32 mouse cellular contexts compared by ENCODE assay signal in the genomic region with DNA sequence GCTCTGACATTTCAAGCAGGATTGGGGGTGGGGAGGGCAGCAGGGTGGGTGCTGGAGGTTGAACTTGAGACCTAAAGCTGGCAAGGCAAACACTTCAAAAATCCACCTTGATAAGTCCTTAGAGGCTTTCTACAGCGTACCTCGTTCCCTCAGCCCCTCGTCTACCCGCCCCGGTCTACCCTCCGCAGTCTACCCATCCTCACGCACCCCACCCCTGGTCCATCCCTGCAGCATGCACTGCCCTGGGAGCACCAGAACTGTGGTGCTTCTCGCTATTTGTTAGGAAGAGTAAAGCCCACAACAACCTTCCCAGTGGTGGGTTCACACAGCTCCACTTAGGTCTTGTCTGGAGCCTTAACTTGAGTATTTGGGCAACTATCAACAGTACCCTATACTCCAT.
"Had no signal": no experiment of that assay in that cellular context is flagged by ENCODE, and none has a peak within 500 bp of the region (broad histone marks: within the 10 kb centered on the region; RNA-seq: fewer than 3 reads in every experiment).

No protein-coding gene starts in this region.

- H3K4me2 ChIP-seq: limb, embryonic 12.5 days; limb, embryonic 13.5 days; limb, embryonic 15.5 days; liver, embryonic 11.5 days; liver, embryonic 12.5 days; liver, embryonic 13.5 days; liver, embryonic 15.5 days; lung, embryonic 14.5 days; lung, embryonic 15.5 days; midbrain, embryonic 11.5 days; midbrain, embryonic 12.5 days; midbrain, embryonic 13.5 days; midbrain, embryonic 15.5 days; neural tube, embryonic 12.5 days had no signal

- H3K27me3 ChIP-seq: limb, embryonic 12.5 days; limb, embryonic 13.5 days; limb, embryonic 15.5 days; liver, embryonic 12.5 days; liver, embryonic 13.5 days; liver, embryonic 15.5 days; lung, embryonic 15.5 days; midbrain, embryonic 12.5 days; midbrain, embryonic 13.5 days; midbrain, embryonic 15.5 days; neural tube, embryonic 12.5 days had no signal

- H3K9ac ChIP-seq: limb, embryonic 12.5 days; limb, embryonic 13.5 days; limb, embryonic 15.5 days; liver, embryonic 12.5 days; liver, embryonic 13.5 days; liver, embryonic 14.5 days; liver, embryonic 15.5 days; liver, postnatal 0 days; lung, embryonic 14.5 days; lung, embryonic 15.5 days; midbrain, embryonic 12.5 days; midbrain, embryonic 13.5 days; midbrain, embryonic 15.5 days; neural tube, embryonic 12.5 days had no signal

- H3K4me3 ChIP-seq: limb, embryonic 10.5 days; limb, embryonic 12.5 days; limb, embryonic 13.5 days; limb, embryonic 15.5 days; liver, embryonic 12.5 days; liver, embryonic 13.5 days; liver, embryonic 15.5 days; lung, embryonic 15.5 days; megakaryocyte, embryonic 14.5 days; midbrain, embryonic 10.5 days; midbrain, embryonic 12.5 days; midbrain, embryonic 13.5 days; midbrain, embryonic 15.5 days; myocyte; neural tube, embryonic 12.5 days had no signal

- DNase-seq: left cerebral cortex, postnatal 4 days; liver; liver, embryonic 13.5 days; liver, postnatal 0 days; lung, adult 18-20 months; lung, adult 2 months; lung, embryonic 14.5 days; lung, postnatal 10 days; lung, postnatal 14 days; lung, postnatal 36 days; lung, postnatal 4 days; midbrain, embryonic 14.5 days had no signal

- H3K27ac ChIP-seq: limb, embryonic 10.5 days; limb, embryonic 12.5 days; limb, embryonic 13.5 days; limb, embryonic 15.5 days; liver, embryonic 12.5 days; liver, embryonic 13.5 days; liver, embryonic 14.5 days; liver, embryonic 15.5 days; lung, embryonic 15.5 days; macrophage; midbrain, embryonic 10.5 days; midbrain, embryonic 12.5 days; midbrain, embryonic 13.5 days; midbrain, embryonic 15.5 days; neural tube, embryonic 12.5 days had no signal

- H3K9me3 ChIP-seq: limb, embryonic 10.5 days; limb, embryonic 12.5 days; limb, embryonic 13.5 days; limb, embryonic 15.5 days; liver, embryonic 12.5 days; liver, embryonic 13.5 days; liver, embryonic 15.5 days; lung, embryonic 15.5 days; midbrain, embryonic 10.5 days; midbrain, embryonic 13.5 days; midbrain, embryonic 15.5 days had no signal

- H3K36me3 ChIP-seq: limb, embryonic 10.5 days; limb, embryonic 12.5 days; limb, embryonic 13.5 days; limb, embryonic 15.5 days; liver, embryonic 12.5 days; liver, embryonic 13.5 days; liver, embryonic 15.5 days; lung, embryonic 15.5 days; midbrain, embryonic 10.5 days; midbrain, embryonic 12.5 days; midbrain, embryonic 13.5 days; midbrain, embryonic 15.5 days; neural tube, embryonic 12.5 days had no signal

- ATAC-seq: liver, embryonic 12.5 days; liver, postnatal 0 days; lung, postnatal 0 days; midbrain, embryonic 13.5 days; midbrain, embryonic 15.5 days; midbrain, embryonic 16.5 days had no signal

- H3K4me1 ChIP-seq: limb, embryonic 10.5 days; limb, embryonic 12.5 days; limb, embryonic 13.5 days; limb, embryonic 15.5 days; liver, embryonic 12.5 days; liver, embryonic 13.5 days; liver, embryonic 15.5 days; lung, embryonic 15.5 days; megakaryocyte, embryonic 14.5 days; midbrain, embryonic 10.5 days; midbrain, embryonic 12.5 days; midbrain, embryonic 13.5 days; midbrain, embryonic 15.5 days; neural tube, embryonic 12.5 days had no signal
